Mouse (Mus musculus) cerebellum, adult 2 months (tissue): ENCODE data around the gene Cyp4f13.

Source experiments
- CTCF ChIP-seq: fragments of 200-500 bp; IDR thresholded peaks from 2 replicates; pipeline ENCODE4 v1.5.1; 2011; ENCODE audit warnings: low read depth, mild to moderate bottlenecking, control low read depth, low read length, moderate library complexity, borderline replicate concordance; ENCODE audit not compliant: insufficient read depth
- POLR2A ChIP-seq: fragments of 200-500 bp; IDR thresholded peaks from 2 replicates; pipeline ENCODE4 v1.6.1; 2011; ENCODE audit warnings: low read length, control low read depth, borderline replicate concordance; ENCODE audit not compliant: insufficient read depth

GRCm38 (mm10) chr17:32981361-32981760 is 34.2 kb upstream of the Cyp4f13 start:
- TF ChIP-seq POLR2A (no peak), CTCF (no peak)
